Mouse (Mus musculus) E14TG2a.4 (cell line): ENCODE measurements around the gene Dnaic2.

Source experiments
- CTCF ChIP-seq: conservative IDR thresholded peaks from 2 replicates; pipeline ENCODE4 v1.5.1; 2014; ENCODE audit warnings: low read length
- NANOG ChIP-seq: IDR thresholded peaks from 2 replicates; pipeline ENCODE4 v1.6.1; 2014; ENCODE audit warnings: borderline replicate concordance, low read length, mixed read lengths
- POU5F1 ChIP-seq: IDR thresholded peaks from 2 replicates; pipeline ENCODE4 v1.6.1; 2014; ENCODE audit warnings: low read length, borderline replicate concordance

DNA sequence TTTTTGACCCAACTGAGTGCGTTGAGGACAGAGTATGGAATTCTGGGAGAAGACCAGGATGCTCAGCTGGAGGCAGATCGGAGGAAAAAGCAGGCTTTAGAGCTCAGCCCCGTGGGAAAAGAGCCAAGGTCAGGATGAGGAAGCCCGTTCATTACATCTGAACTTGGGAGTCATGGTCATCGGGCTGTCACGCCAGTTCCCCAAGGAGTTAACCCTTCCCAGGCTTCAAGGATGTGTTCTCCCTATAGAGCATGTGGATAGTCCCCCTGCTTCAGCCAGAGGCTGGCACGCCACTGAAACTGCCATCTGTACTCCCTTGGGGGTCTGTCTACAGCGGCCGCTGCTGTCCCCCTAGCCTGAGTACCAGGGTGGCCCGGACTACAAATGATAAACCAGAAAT, 46.9 kb upstream of the Dnaic2 start:
- TF ChIP-seq CTCF (no peak), POU5F1 (no peak), NANOG (no peak)
